Mouse (Mus musculus): ENCODE results near the gene Ptprn2. TPM values are rescaled to one million over a fixed set of nuclear protein-coding genes. Genes with fewer than 3 reads are reported as not detected.

Ptprn2 gene
- polyA plus RNA-seq, 1 experiment: not detected

DNA sequence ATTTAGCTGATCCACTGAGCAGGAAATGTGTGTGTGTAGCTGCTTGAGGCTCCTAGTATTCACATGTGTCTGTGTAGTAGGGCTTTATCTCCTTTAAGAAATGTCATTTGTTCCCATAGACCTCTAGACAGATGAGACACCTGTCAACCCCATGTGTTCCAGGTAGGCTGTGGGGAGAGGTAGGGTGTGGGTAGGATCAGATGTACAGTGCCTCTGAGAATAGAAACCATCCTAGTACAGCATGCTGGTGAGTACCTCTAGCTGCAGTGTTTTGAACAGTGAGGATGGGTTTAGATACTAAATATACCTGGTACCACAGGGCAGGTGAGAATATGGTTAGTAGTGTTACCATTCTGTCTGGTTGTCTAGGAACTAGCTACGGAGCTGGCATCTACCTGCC is 442.0 kb downstream of the Ptprn2 start:
- TF ChIP-seq CTCF (IDR thresholded peaks at IDR 0.05; ENCODE audit: low read depth, low read length): no peak
- TF ChIP-seq POLR2A (IDR thresholded peaks at IDR 0.05; ENCODE audit: borderline replicate concordance, low read depth, low read length): no peak
- Histone ChIP-seq H3K4me1 (ENCODE audit: control insufficient read depth, insufficient read depth, low read length) (no peaks in the 10 kb centered on the region), H3K4me3 (ENCODE audit: insufficient read depth, low read length) (no peak overlapping the region), H3K27ac (ENCODE audit: insufficient read depth, low read depth, low read length) (no peak overlapping the region)

DNA sequence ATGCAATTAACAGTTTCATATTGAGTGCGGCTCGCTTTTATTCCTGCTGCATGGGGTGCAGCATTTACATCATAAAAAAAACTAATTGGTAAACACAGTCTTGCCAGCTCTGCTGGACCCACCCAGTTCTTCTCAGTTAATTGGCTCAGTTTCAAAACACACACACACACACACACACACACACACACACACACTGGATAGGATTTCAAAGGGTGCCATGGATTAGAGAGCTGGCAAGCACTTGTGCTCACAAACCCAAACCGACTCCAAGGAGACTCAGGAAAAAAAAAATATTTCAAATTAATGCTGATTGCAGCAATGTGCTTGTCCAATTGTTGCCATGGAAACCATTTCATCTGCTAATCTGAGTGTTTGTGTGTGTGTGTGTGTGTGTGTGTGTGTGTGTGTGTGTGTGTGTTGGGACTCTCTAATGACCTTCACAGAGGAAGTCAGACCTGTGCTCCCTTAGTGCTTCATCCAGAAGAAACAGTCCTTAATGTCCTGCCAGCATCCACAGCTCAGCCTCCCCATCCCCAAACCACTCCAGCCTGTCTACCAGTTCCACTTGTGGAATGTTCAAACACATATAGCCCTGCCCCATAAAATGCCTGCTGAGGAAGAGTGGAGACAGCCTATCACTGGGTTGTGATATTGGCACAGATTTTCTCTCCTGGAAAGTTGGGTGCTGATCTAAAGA is 452.8 kb downstream of the Ptprn2 start:
- no peak overlapping the region for H3K4me3 ChIP-seq (ENCODE audit: insufficient read depth, low read length)
- TF ChIP-seq POLR2A (IDR thresholded peaks at IDR 0.05; ENCODE audit: borderline replicate concordance, low read depth, low read length) (no peak), CTCF (IDR thresholded peaks at IDR 0.05; ENCODE audit: low read depth, low read length) (no peak)

DNA sequence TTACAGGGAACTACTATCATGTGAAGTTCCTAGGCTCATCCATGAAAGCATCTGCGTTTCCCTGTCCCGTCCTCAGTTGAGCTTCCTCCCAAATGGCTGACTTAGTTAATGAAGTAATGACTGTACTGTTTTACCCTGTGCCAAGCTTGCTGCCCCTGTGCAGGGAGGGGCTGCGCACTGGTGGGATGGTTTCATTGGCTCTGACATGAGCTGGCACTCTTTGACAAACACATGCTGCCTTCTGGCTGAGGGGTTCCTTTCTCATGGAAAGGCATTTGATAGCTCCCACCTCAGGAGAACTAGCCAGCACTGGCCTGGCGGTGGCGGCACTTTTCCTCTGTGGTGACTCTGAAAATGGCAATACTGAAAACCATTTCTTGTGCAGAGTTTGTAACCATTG is 458.4 kb downstream of the Ptprn2 start:
- Histone ChIP-seq H3K4me3 (ENCODE audit: insufficient read depth, low read length) (no peak overlapping the region), H3K4me1 (ENCODE audit: control insufficient read depth, insufficient read depth, low read length) (no peaks in the 10 kb centered on the region), H3K27ac (ENCODE audit: insufficient read depth, low read depth, low read length) (no peak overlapping the region)
- TF ChIP-seq CTCF (IDR thresholded peaks at IDR 0.05; ENCODE audit: low read depth, low read length) (no peak), POLR2A (IDR thresholded peaks at IDR 0.05; ENCODE audit: borderline replicate concordance, low read depth, low read length) (no peak)

More for the DNA sequence above, 452.8 kb downstream of the Ptprn2 start:
- no peaks in the 10 kb centered on the region for H3K4me1 ChIP-seq (ENCODE audit: control insufficient read depth, insufficient read depth, low read length)
- no peak overlapping the region for H3K27ac ChIP-seq (ENCODE audit: insufficient read depth, low read depth, low read length)

GRCm38 (mm10) chr12:116948151-116948928 is 462.8 kb downstream of the Ptprn2 start:
- Histone ChIP-seq H3K4me3 (ENCODE audit: insufficient read depth, low read length) (no peak overlapping the region), H3K27ac (ENCODE audit: insufficient read depth, low read depth, low read length) (no peak overlapping the region), H3K4me1 (ENCODE audit: control insufficient read depth, insufficient read depth, low read length) (no peaks in the 10 kb centered on the region)
- TF ChIP-seq POLR2A (IDR thresholded peaks at IDR 0.05; ENCODE audit: borderline replicate concordance, low read depth, low read length) (no peak), CTCF (IDR thresholded peaks at IDR 0.05; ENCODE audit: low read depth, low read length) (no peak)

DNA sequence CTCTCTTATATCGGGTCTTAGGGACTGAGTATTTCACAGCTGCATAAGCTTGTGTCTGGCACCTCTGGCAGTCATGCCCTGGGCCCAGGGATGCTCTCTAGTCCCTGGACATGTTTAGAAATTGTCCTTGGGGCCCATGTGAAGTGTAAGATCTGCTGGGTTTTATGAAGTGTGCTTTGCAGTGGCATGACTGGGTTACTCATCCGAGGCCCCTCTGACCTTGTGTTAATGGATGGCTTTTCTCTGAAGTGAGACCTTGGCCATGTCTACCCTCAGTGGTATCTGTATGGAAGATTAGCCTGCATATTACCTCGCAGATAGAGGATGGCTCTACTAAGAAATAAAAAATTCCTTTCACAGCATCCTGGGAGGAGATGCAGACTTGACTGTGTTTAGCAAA is 464.2 kb downstream of the Ptprn2 start:
- no peaks in the 10 kb centered on the region for H3K4me1 ChIP-seq (ENCODE audit: control insufficient read depth, insufficient read depth, low read length)
- H3K27ac ChIP-seq (ENCODE audit: insufficient read depth, low read depth, low read length): no peak overlapping the region
- H3K4me3 ChIP-seq (ENCODE audit: insufficient read depth, low read length): no peak overlapping the region
- TF ChIP-seq POLR2A (IDR thresholded peaks at IDR 0.05; ENCODE audit: borderline replicate concordance, low read depth, low read length) (no peak), CTCF (IDR thresholded peaks at IDR 0.05; ENCODE audit: low read depth, low read length) (no peak)

DNA sequence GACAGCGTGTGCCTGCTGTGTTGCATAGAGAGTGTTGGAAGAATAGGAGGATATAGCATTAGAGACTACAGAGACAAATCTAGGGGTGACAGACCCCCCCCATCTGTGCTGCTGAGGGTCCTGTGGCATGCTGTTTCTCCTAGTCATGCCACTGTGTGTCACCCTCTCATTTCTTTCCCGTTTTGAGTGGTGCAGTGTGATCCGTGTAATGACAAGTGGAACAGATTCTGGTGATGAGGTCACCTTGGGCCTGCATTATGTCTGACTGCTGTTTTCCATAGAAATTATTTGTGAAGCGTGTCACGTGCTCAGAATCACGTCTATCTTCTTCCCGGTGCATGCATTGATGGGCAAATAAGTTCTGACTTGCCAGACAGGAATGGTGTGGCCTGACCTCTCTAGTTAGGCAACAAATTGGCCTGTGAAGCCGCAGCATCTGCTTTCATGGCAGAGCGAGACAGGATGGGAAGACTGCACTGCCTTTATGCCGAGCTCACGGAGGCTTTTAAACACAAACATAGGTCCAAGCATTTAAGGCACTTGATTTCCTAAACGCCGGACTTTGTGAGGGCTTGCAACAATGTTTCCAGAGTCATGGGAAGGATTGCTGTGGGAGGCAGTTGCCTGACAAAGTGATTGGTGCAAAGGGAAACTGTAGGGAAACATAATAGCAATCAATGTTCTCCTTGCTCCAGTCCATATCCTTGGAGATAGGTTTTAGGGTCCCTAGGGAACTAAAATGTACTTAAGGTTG is 467.1 kb downstream of the Ptprn2 start:
- Histone ChIP-seq H3K4me3 (ENCODE audit: insufficient read depth, low read length) (no peak overlapping the region), H3K4me1 (ENCODE audit: control insufficient read depth, insufficient read depth, low read length) (no peaks in the 10 kb centered on the region), H3K27ac (ENCODE audit: insufficient read depth, low read depth, low read length) (no peak overlapping the region)
- TF ChIP-seq CTCF (IDR thresholded peaks at IDR 0.05; ENCODE audit: low read depth, low read length) (no peak), POLR2A (IDR thresholded peaks at IDR 0.05; ENCODE audit: borderline replicate concordance, low read depth, low read length) (no peak)

DNA sequence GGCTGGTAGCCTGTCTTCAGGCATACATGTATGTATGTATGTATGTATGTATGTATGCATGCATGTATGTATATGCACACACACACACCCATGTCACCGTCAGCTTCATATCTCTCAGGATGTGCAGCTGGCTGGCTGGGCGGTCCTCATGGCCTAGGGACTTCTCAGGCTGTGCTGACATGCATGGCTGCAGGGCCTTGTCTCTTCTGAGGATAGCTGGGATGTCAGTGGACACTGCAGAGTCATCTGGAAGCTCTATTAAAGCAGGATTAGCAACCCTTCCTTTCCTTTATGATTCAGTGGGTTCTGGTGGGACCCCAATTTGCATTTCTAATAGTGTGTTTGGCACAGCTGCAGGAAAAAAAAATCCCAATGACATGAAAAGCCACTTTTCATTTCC is 473.6 kb downstream of the Ptprn2 start:
- Histone ChIP-seq H3K27ac (ENCODE audit: insufficient read depth, low read depth, low read length) (no peak overlapping the region), H3K4me1 (ENCODE audit: control insufficient read depth, insufficient read depth, low read length) (no peaks in the 10 kb centered on the region), H3K4me3 (ENCODE audit: insufficient read depth, low read length) (no peak overlapping the region)
- TF ChIP-seq POLR2A (IDR thresholded peaks at IDR 0.05; ENCODE audit: borderline replicate concordance, low read depth, low read length) (no peak), CTCF (IDR thresholded peaks at IDR 0.05; ENCODE audit: low read depth, low read length) (no peak)

DNA sequence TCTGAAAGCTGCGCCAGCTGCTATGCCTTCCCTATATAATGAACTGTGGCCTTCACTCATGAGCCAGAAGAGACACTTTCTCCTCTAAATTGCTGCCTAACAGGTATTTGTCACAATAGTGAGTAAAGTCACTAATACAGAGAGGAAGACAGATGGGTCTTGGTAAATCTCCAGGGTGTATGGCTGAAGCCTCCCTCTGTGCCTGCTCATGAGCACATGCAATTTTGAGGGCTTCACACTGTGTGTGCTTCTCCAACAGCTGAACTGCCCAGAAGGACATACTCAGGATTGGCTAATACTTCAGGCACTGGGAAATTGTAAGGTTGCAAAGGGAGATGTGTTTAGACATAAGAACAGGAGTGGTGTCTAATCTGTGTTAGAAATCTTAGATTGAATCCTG is 478.4 kb downstream of the Ptprn2 start:
- TF ChIP-seq POLR2A (IDR thresholded peaks at IDR 0.05; ENCODE audit: borderline replicate concordance, low read depth, low read length) (no peak), CTCF (IDR thresholded peaks at IDR 0.05; ENCODE audit: low read depth, low read length) (no peak)
- Histone ChIP-seq H3K27ac (ENCODE audit: insufficient read depth, low read depth, low read length) (no peak overlapping the region), H3K4me3 (ENCODE audit: insufficient read depth, low read length) (no peak overlapping the region), H3K4me1 (ENCODE audit: control insufficient read depth, insufficient read depth, low read length) (no peaks in the 10 kb centered on the region)

DNA sequence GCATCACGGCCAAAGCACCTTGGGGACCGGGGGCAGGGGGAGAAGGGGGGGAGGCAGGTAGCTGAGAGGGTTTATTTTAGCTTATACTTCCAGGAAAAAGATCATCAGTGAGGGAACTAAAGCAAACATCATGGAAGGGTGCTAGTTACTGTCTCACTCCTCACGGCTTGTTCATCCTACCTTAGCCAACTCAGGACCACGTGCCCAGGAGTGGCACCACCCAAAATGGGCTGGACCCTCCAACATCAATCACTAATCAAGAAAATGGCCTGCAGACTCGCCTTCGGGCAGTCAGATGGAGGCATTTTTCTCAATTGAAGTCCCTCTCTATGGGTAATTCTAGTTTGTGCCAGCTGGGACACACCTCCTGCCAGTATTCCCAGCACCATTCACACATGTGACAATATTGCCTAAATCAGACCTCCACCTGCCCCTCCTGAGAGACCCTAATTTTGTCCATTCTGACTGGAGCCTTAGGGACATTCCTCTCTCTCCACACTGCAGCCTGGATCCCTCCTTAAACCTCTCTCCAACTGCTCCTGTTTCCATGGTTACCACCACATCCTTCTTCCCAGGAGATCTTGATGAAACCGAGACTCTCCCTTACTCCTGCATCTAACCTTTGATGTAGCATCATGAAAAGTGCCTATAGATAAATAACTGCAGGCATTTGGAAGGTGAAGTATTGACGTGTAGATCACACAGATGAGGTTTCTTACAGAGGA is 482.9 kb downstream of the Ptprn2 start:
- no peak overlapping the region for H3K27ac ChIP-seq (ENCODE audit: insufficient read depth, low read depth, low read length)

More for the DNA sequence above, 482.9 kb downstream of the Ptprn2 start:
- Histone ChIP-seq H3K4me1 (ENCODE audit: control insufficient read depth, insufficient read depth, low read length) (no peaks in the 10 kb centered on the region), H3K4me3 (ENCODE audit: insufficient read depth, low read length) (no peak overlapping the region)
- TF ChIP-seq POLR2A (IDR thresholded peaks at IDR 0.05; ENCODE audit: borderline replicate concordance, low read depth, low read length) (no peak), CTCF (IDR thresholded peaks at IDR 0.05; ENCODE audit: low read depth, low read length) (no peak)

Data from bone marrow macrophage, adult 2 months (primary cell).